Mouse (Mus musculus) telencephalon, adult 2 months (tissue): ENCODE results near the gene Shc3.
A peak's percentile ranks its signal among the peaks of the same experiment; 100 is the strongest.

Source experiments
- DNase-seq: peaks from one replicate; pipeline ENCODE4 v3.0.0-alpha.2; 2011; ENCODE audit warnings: low read depth, low spot score

Gene Shc3

GRCm38 (mm10) chr13:51482786-51483185 lies 86.4 kb downstream of the Shc3 start:
- no peak for DNase-seq

- no peak for DNase-seq
Observed at GRCm38 (mm10) chr13:51480341-51481011, 88.7 kb downstream of the Shc3 start.

GRCm38 (mm10) chr13:51479826-51480225 lies 89.4 kb downstream of the Shc3 start:
- no peak for DNase-seq

GRCm38 (mm10) chr13:51476991-51477390 lies 92.2 kb downstream of the Shc3 start:
- DNase-seq = no peak

- DNase-seq = no peak
Observed at GRCm38 (mm10) chr13:51468697-51469250, 100.4 kb downstream of the Shc3 start.

- DNase-seq = no peak
Observed at GRCm38 (mm10) chr13:51466117-51466841, 102.9 kb downstream of the Shc3 start.

GRCm38 (mm10) chr13:51464294-51464693 lies 104.9 kb downstream of the Shc3 start:
- no peak for DNase-seq

- DNase-seq = no peak
Observed at GRCm38 (mm10) chr13:51456190-51456878, 112.9 kb downstream of the Shc3 start.

GRCm38 (mm10) chr13:51446550-51446949 lies 122.7 kb downstream of the Shc3 start:
- DNase-seq = no peak

GRCm38 (mm10) chr13:51442922-51443321 lies 126.3 kb downstream of the Shc3 start:
- DNase-seq = no peak

- DNase-seq = no peak
Observed at GRCm38 (mm10) chr13:51437105-51438085, 131.8 kb downstream of the Shc3 start.

GRCm38 (mm10) chr13:51435146-51435545 lies 134.1 kb downstream of the Shc3 start:
- no peak for DNase-seq

GRCm38 (mm10) chr13:51434460-51434859 lies 134.8 kb downstream of the Shc3 start:
- no peak for DNase-seq

- DNase-seq = no peak
Observed at GRCm38 (mm10) chr13:51433371-51433770, 135.8 kb downstream of the Shc3 start.

- DNase-seq = no peak
Observed at GRCm38 (mm10) chr13:51425662-51426443, 143.4 kb downstream of the Shc3 start.

- DNase-seq = no peak
Observed at GRCm38 (mm10) chr13:51424647-51425046, 144.6 kb downstream of the Shc3 start.

GRCm38 (mm10) chr13:51423647-51424046 lies 145.6 kb downstream of the Shc3 start:
- no peak for DNase-seq

GRCm38 (mm10) chr13:51420861-51421260 lies 148.4 kb downstream of the Shc3 start:
- peak; percentile 67 for DNase-seq

GRCm38 (mm10) chr13:51419501-51419900 lies 149.7 kb downstream of the Shc3 start:
- no peak for DNase-seq

GRCm38 (mm10) chr13:51418942-51419451 lies 150.2 kb downstream of the Shc3 start:
- no peak for DNase-seq
